Mouse (Mus musculus): Measurements from ENCODE around the gene Ykt6. TPM values are rescaled to one million over a fixed set of nuclear protein-coding genes. Genes with fewer than 3 reads are reported as not detected.
A peak's percentile ranks its signal among the peaks of the same experiment; 100 is the strongest.
"Not testable (repeated sequence)": the region's sequence is repeated elsewhere in the genome, so short reads cannot be mapped to it uniquely, and the experiment has no call there.

Ykt6 gene
- polyA plus RNA-seq, 1 experiment, result 33.7 TPM

DNA sequence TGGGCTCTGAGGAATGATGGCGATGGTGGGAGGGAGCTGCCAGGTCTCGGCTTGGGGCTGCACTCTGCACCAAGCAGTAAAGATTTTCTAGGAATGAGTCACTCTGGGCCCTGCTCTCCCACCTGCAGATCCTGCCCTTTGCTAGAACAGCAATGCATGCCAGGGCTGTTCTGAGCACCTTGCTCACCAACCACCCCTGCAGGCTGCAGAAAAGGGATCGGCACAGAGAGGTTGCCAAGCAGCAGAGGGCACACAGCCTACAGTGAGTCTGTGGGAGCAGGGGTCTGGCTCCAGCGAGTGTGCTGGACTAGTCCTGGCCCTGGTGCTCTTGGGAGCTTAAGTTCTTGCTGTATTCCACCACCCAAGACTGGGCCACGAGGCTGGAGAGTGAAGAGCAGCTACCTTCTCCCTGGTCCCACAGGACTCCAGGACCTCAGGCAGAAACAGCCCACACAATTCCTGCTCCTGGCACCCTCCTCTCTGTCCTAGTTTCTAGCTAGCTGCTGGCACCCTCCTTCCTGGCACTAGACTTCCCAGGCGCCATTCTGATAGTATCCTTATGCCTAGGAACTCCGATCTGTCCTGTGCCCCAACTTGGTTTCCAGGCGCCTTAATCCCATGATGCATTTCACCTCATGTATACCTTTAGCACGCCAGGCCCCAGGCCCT lies 46.6 kb downstream of the Ykt6 start:
- H3K27me3 ChIP-seq (ENCODE audit: control insufficient read depth, insufficient read depth, low read length), result no peaks in the 10 kb centered on the region
- peaks cover 3% of the 10 kb centered on the region; the same call in 1 of the 2 replicates for H3K4me1 ChIP-seq (ENCODE audit: control insufficient read depth, insufficient read depth, low read length)
- TF ChIP-seq CTCF (IDR thresholded peaks at IDR 0.05; ENCODE audit: control insufficient read depth, insufficient read depth, insufficient replicate concordance, low read depth, low read length) (no peak), POLR2A (IDR thresholded peaks at IDR 0.05; ENCODE audit: control insufficient read depth, low read depth, low read length) (no peak)
- no peaks in the 10 kb centered on the region for H3K36me3 ChIP-seq (ENCODE audit: control insufficient read depth, insufficient read depth, low read length)
- H3K4me3 ChIP-seq (ENCODE audit: control insufficient read depth, low read depth, low read length), result no peak overlapping the region
- no peak overlapping the region for H3K27ac ChIP-seq (ENCODE audit: control insufficient read depth, insufficient read depth, low read depth, low read length)

GRCm38 (mm10) chr11:6003046-6003639 lies 47.6 kb downstream of the Ykt6 start:
- TF ChIP-seq POLR2A (IDR thresholded peaks at IDR 0.05; ENCODE audit: control insufficient read depth, low read depth, low read length) (no peak), CTCF (IDR thresholded peaks at IDR 0.05; ENCODE audit: control insufficient read depth, insufficient read depth, insufficient replicate concordance, low read depth, low read length) (no peak)
- no peaks in the 10 kb centered on the region for H3K27me3 ChIP-seq (ENCODE audit: control insufficient read depth, insufficient read depth, low read length)
- no peak overlapping the region for H3K4me3 ChIP-seq (ENCODE audit: control insufficient read depth, low read depth, low read length)
- no peaks in the 10 kb centered on the region for H3K36me3 ChIP-seq (ENCODE audit: control insufficient read depth, insufficient read depth, low read length)
- peaks cover 3% of the 10 kb centered on the region; the same call in 1 of the 2 replicates for H3K4me1 ChIP-seq (ENCODE audit: control insufficient read depth, insufficient read depth, low read length)
- H3K27ac ChIP-seq (ENCODE audit: control insufficient read depth, insufficient read depth, low read depth, low read length), result no peak overlapping the region

DNA sequence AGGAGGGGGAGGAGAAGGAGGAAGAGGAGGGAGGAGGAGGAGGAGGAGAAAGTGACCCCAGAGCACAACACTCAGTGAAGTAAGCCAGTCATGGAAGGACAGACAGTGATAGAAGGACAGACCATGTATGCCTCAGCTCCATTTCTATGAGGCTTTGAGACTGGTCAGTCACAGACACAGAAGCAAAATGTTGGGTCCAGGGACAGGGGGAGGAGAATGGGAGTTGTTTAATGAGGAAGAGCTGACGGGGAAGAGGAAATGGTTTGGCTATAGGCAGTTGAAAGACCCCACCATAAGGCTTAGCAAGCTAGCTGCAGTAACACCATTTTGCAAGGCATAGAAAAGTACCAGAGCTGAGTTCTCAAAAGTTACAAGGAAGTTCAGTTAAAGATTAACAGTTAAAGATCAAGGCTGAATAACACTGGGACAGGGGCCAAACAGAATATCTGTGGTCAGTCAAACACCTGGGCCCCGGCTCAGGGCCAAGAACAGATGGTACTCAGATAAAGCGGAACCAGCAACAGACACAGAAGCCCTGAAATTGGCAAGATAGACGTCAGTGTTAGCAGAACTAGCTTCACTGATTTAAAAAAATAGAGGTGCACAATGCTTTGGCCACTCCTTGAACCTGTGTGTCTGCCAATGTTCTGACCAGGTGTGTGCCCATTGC lies 50.0 kb downstream of the Ykt6 start:
- not testable (repeated sequence) for H3K27ac ChIP-seq (ENCODE audit: control insufficient read depth, insufficient read depth, low read depth, low read length); H3K36me3 ChIP-seq (ENCODE audit: control insufficient read depth, insufficient read depth, low read length); H3K4me3 ChIP-seq (ENCODE audit: control insufficient read depth, low read depth, low read length); H3K4me1 ChIP-seq (ENCODE audit: control insufficient read depth, insufficient read depth, low read length); H3K27me3 ChIP-seq (ENCODE audit: control insufficient read depth, insufficient read depth, low read length)

DNA sequence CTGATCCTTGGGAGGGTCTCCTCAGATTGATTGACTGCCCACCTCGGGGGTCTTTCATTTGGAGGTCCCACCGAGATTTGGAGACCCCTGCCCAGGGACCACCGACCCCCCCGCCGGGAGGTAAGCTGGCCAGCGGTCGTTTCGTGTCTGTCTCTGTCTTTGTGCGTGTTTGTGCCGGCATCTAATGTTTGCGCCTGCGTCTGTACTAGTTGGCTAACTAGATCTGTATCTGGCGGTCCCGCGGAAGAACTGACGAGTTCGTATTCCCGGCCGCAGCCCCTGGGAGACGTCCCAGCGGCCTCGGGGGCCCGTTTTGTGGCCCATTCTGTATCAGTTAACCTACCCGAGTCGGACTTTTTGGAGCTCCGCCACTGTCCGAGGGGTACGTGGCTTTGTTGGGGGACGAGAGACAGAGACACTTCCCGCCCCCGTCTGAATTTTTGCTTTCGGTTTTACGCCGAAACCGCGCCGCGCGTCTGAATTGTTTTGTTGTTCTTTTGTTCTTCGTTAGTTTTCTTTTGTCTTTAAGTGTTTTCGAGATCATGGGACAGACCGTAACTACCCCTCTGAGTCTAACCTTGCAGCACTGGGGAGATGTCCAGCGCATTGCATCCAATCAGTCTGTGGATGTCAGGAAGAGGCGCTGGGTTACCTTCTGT lies 51.0 kb downstream of the Ykt6 start:
- H3K4me1 ChIP-seq (ENCODE audit: control insufficient read depth, insufficient read depth, low read length); H3K27ac ChIP-seq (ENCODE audit: control insufficient read depth, insufficient read depth, low read depth, low read length); H3K36me3 ChIP-seq (ENCODE audit: control insufficient read depth, insufficient read depth, low read length); H3K27me3 ChIP-seq (ENCODE audit: control insufficient read depth, insufficient read depth, low read length); H3K4me3 ChIP-seq (ENCODE audit: control insufficient read depth, low read depth, low read length): not testable (repeated sequence)

GRCm38 (mm10) chr11:6007010-6007778 lies 51.7 kb downstream of the Ykt6 start:
- not testable (repeated sequence) for H3K27ac ChIP-seq (ENCODE audit: control insufficient read depth, insufficient read depth, low read depth, low read length); H3K36me3 ChIP-seq (ENCODE audit: control insufficient read depth, insufficient read depth, low read length); H3K27me3 ChIP-seq (ENCODE audit: control insufficient read depth, insufficient read depth, low read length); H3K4me1 ChIP-seq (ENCODE audit: control insufficient read depth, insufficient read depth, low read length)
- H3K4me3 ChIP-seq (ENCODE audit: control insufficient read depth, low read depth, low read length), result peak overlapping the region; percentile 6; the same call in 1 of the 2 replicates

- H3K4me1 ChIP-seq (ENCODE audit: control insufficient read depth, insufficient read depth, low read length); H3K27me3 ChIP-seq (ENCODE audit: control insufficient read depth, insufficient read depth, low read length); H3K27ac ChIP-seq (ENCODE audit: control insufficient read depth, insufficient read depth, low read depth, low read length); H3K36me3 ChIP-seq (ENCODE audit: control insufficient read depth, insufficient read depth, low read length); H3K4me3 ChIP-seq (ENCODE audit: control insufficient read depth, low read depth, low read length): not testable (repeated sequence)
These were observed 52.3 kb downstream of the Ykt6 start for GRCm38 (mm10) chr11:6007779-6008128.

DNA sequence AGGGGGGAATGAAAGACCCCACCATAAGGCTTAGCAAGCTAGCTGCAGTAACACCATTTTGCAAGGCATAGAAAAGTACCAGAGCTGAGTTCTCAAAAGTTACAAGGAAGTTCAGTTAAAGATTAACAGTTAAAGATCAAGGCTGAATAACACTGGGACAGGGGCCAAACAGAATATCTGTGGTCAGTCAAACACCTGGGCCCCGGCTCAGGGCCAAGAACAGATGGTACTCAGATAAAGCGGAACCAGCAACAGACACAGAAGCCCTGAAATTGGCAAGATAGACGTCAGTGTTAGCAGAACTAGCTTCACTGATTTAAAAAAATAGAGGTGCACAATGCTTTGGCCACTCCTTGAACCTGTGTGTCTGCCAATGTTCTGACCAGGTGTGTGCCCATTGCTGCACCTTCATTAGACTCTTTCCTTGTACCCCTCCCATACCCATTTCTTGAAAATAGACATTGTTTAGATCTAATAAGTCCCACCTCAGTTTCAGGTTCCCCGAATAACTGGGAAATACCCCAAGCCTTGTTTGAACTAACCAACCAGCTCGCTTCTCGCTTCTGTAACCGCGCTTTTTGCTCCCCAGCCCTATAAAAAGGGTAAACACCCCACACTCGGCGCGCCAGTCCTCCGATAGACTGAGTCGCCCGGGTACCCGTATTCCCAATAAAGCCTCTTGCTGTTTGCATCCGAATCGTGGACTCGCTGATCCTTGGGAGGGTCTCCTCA lies 55.4 kb downstream of the Ykt6 start:
- H3K27ac ChIP-seq (ENCODE audit: control insufficient read depth, insufficient read depth, low read depth, low read length), result not testable (repeated sequence)

More for the DNA sequence above, 55.4 kb downstream of the Ykt6 start:
- H3K4me1 ChIP-seq (ENCODE audit: control insufficient read depth, insufficient read depth, low read length); H3K27me3 ChIP-seq (ENCODE audit: control insufficient read depth, insufficient read depth, low read length); H3K36me3 ChIP-seq (ENCODE audit: control insufficient read depth, insufficient read depth, low read length); H3K4me3 ChIP-seq (ENCODE audit: control insufficient read depth, low read depth, low read length): not testable (repeated sequence)
